Mouse (Mus musculus) myocyte (in vitro differentiated cells): ENCODE results near the gene Creb1.

Source experiments
- MAX ChIP-seq: IDR thresholded peaks from one replicate; pipeline ENCODE4 v1.6.1; 2011; ENCODE audit warnings: low read depth, mild to moderate bottlenecking, control low read depth
- POLR2A ChIP-seq: IDR thresholded peaks from one replicate; pipeline ENCODE4 v1.6.1; 2011; ENCODE audit warnings: low read depth, mild to moderate bottlenecking, control low read depth, moderate library complexity; ENCODE audit not compliant: insufficient read length
- USF1 ChIP-seq: IDR thresholded peaks from one replicate; pipeline ENCODE4 v1.6.1; 2011; ENCODE audit warnings: low read depth, mild to moderate bottlenecking, control low read depth, moderate library complexity

- TF ChIP-seq POLR2A (no peak), USF1 (no peak), MAX (no peak)
Measured at GRCm38 (mm10) chr1:64508479-64509096, 23.9 kb upstream of the Creb1 start.
